Mouse (Mus musculus): ENCODE measurements around the gene Yes1. TPM values are rescaled to one million over a fixed set of nuclear protein-coding genes. Genes with fewer than 3 reads are reported as not detected.

Gene Yes1
- polyA plus RNA-seq, 1 experiment from 2014 or later, result 0.14 TPM

DNA sequence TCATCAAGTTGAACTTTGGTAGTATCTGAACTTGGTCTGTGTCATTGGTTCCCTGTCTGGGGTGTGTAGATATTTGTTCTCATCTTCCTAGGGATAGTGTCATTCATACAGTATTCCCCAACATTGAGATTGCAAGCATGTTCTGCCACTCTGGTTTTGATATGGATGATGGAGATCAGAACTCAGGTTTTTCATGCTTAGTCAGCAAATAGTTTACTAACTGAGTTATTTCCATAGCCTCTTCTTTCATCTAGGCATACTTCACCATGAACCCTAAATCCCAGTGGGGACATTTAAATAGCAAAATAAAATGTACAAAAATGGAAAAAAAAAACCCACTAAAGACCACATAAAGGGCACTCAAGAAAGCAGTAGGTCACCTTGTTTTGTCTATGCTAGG, 12.7 kb downstream of the Yes1 start:
- Histone ChIP-seq H3K36me3 (ENCODE audit: inconsistent target) (no peaks in the 10 kb centered on the region), H3K4me3 (ENCODE audit: inconsistent target) (no peak overlapping the region), H3K27ac (no peak overlapping the region), H3K79me2 (ENCODE audit: inconsistent target) (no peaks in the 10 kb centered on the region)

- Histone ChIP-seq H3K4me3 (ENCODE audit: inconsistent target) (no peak overlapping the region), H3K79me2 (ENCODE audit: inconsistent target) (no peaks in the 10 kb centered on the region), H3K27ac (no peak overlapping the region), H3K36me3 (ENCODE audit: inconsistent target) (no peaks in the 10 kb centered on the region)
- WGBS (ENCODE audit: missing documents), result 100% methylated on average over 2 of the region's 2 CpGs
Measured at GRCm38 (mm10) chr5:32624777-32625176, 13.8 kb downstream of the Yes1 start.

DNA sequence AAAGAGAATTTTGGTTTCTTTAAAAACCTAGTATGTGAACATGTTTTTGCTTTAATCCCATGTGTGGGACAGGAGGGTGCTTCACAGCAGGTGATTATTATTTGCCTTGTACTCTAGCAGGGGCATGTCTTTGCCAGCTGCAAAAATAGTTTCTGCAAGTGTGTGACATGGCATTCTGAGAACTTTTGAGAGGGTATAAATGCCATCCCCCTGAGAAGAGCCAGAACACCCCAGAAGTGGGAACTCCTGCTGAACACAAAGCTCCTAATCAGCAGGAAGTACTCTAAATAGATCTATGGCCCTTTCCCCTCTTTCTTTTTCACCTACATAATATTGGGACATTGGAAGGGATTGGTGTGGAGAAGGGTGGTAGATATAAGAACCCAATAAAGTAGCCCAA, 22.2 kb downstream of the Yes1 start:
- H3K27ac ChIP-seq, result no peak overlapping the region
- H3K4me3 ChIP-seq (ENCODE audit: inconsistent target), result no peak overlapping the region
- no peaks in the 10 kb centered on the region for H3K36me3 ChIP-seq (ENCODE audit: inconsistent target)
- no peaks in the 10 kb centered on the region for H3K79me2 ChIP-seq (ENCODE audit: inconsistent target)

GRCm38 (mm10) chr5:32657386-32657785, 46.4 kb downstream of the Yes1 start:
- Histone ChIP-seq H3K4me3 (ENCODE audit: inconsistent target) (no peak overlapping the region), H3K79me2 (ENCODE audit: inconsistent target) (no peaks in the 10 kb centered on the region), H3K36me3 (ENCODE audit: inconsistent target) (no peaks in the 10 kb centered on the region), H3K27ac (no peak overlapping the region)
- WGBS (ENCODE audit: missing documents), result 45% methylated on average over 1 of the region's 1 CpGs

DNA sequence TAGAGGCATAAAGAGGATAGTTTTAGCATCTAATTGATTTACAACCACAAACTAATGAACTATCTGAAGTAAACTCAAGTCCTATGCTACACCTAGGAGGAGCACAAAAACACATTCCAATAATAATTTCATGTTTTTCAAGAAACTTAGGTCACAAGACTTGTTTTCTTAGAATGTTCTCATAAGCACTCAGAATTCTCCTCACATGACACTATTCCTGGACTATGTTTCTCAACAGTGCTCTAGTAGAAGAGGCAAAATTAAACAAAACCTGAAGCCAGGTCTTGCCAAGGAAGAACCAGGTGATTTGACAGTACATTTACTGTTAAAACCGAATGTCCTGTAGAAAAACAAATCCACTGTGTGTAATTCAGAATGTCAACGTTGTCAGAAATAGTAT, 71.5 kb downstream of the Yes1 start:
- Histone ChIP-seq H3K36me3 (ENCODE audit: inconsistent target) (no peaks in the 10 kb centered on the region), H3K4me3 (ENCODE audit: inconsistent target) (no peak overlapping the region), H3K79me2 (ENCODE audit: inconsistent target) (no peaks in the 10 kb centered on the region), H3K27ac (no peak overlapping the region)
- WGBS (ENCODE audit: missing documents), result 92% methylated on average over 2 of the region's 2 CpGs

DNA sequence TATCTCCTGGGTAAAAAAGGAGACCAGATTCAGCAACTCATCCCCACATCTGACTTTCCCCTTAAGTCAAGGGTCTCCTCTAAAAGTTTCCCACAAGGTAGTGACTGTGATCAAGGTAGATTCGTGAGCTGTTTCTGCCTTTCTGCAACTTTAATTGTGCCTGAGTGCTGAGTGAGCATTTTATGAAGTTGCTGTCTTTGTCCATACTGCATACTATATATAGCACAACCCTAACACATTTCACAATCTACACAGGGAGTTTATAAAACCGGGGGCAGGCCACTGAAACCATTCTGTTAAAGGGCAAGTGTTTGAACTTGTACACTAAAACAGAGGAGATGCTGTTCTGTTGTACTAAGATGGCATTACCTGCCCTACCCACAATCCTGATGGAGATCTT, 82.4 kb downstream of the Yes1 start:
- no peak overlapping the region for H3K4me3 ChIP-seq (ENCODE audit: inconsistent target)
- no peaks in the 10 kb centered on the region for H3K79me2 ChIP-seq (ENCODE audit: inconsistent target)
- H3K27ac ChIP-seq, result no peak overlapping the region
- WGBS (ENCODE audit: missing documents), result 19% methylated on average over 2 of the region's 2 CpGs
- H3K36me3 ChIP-seq (ENCODE audit: inconsistent target), result no peaks in the 10 kb centered on the region

DNA sequence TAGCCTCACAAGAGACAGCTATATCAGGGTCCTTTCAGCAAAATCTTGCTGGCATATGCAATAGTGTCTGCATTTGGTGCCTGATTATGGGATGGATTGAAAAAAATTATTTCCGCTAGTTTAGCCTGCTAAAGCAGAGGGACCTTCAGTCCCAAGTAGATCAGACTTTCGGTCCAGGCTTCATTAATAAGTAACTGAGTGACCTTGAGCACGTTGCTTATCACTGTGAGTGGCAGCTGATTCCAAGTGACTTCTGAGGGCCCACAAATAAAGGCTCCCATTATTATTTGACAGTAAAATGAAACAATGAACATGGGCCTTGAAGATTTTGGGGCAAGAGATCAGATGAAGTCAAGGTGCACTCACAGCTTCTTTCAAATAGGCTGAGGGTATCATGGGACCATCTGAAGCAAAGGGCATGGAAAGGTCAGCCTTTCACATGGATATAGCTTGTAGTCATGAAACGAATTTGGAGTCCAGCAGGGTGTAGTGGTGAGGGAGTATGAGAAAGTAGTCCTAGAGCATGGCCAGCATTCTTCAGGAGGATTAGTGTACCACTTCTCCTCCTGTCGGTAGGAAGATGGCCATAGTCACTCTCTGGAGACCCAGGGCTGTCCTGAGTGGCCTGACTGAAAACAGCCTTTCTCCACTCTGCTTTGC, 86.4 kb downstream of the Yes1 start:
- Histone ChIP-seq H3K79me2 (ENCODE audit: inconsistent target) (no peaks in the 10 kb centered on the region), H3K4me3 (ENCODE audit: inconsistent target) (no peak overlapping the region), H3K27ac (no peak overlapping the region), H3K36me3 (ENCODE audit: inconsistent target) (no peaks in the 10 kb centered on the region)
- 77% methylated on average over 5 of the region's 5 CpGs for WGBS (ENCODE audit: missing documents)

GRCm38 (mm10) chr5:32706226-32706780, 95.3 kb downstream of the Yes1 start:
- H3K36me3 ChIP-seq (ENCODE audit: inconsistent target), result no peaks in the 10 kb centered on the region
- WGBS (ENCODE audit: missing documents), result 82% methylated on average over 2 of the region's 2 CpGs
- H3K79me2 ChIP-seq (ENCODE audit: inconsistent target), result no peaks in the 10 kb centered on the region
- no peak overlapping the region for H3K27ac ChIP-seq
- no peak overlapping the region for H3K4me3 ChIP-seq (ENCODE audit: inconsistent target)

- 98% methylated on average over 5 of the region's 5 CpGs for WGBS (ENCODE audit: missing documents)
- Histone ChIP-seq H3K27ac (no peak overlapping the region), H3K36me3 (ENCODE audit: inconsistent target) (no peaks in the 10 kb centered on the region), H3K4me3 (ENCODE audit: inconsistent target) (no peak overlapping the region), H3K79me2 (ENCODE audit: inconsistent target) (no peaks in the 10 kb centered on the region)
Measured at GRCm38 (mm10) chr5:32711485-32711884, 100.5 kb downstream of the Yes1 start.

DNA sequence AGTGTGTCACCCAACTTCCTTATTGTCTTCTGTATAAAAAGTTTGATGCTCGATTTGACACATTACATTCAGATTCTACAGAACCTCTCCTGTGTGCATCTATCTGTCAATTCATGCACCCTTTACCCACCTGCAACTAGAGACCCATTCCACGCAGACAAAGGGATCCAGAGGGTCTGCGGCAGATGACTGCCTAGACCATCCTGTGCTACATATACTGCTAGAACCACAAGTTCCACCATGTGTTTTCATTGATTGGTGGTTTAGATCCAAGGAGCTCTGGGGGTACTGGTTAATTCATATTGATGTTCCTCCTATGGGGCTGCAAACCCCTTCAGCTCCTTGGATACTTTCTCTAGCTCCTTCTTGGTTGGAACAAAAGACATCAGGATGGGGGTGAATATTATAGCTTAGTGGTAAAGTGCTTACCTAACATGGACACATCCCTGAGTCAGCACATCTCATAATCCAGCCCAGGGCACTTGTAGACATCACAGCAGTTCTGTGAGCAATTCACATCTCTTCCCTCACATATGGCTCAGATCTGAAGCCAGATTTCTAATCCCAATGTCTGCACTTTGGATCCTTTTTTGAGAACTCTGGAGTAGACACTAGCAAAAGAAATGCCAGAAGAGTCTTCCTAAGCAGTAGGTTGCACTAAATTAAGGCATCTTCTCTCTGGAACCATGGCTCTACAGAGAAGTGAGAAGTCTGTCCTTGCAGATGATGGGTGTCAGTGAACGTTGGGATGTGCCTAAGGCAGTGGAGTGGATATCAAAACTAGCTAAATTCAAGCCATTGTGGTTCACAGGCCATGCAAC, 101.5 kb downstream of the Yes1 start:
- no peaks in the 10 kb centered on the region for H3K36me3 ChIP-seq (ENCODE audit: inconsistent target)

DNA sequence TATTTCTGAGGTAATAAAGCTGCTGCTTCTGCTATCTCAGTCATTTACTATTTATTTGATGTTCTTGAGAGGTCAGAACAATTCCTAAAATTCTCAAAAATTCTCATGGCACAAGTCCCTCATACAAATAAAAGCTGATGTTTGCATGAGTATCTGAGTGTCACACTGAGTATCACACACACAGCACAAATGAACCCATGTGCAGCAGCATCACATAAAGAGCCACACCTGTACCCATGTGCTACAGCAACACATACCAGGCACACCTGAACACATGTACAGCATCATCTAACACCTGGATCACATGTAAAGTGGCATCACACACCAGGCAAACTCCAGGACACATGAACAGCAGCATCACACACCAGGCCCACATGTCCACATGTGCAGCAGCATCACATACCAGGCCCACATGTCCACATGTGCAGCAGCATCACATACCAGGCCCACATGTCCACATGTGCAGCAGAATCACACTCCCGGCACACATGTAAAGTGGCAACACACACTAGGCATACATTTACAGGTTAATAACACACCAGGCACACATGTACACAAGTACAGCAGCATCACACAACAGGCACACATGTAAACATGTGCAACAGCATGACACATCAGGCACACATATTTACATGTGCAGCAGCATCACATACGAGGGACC, 102.2 kb downstream of the Yes1 start:
- Histone ChIP-seq H3K27ac (peak overlapping the region; percentile 67), H3K36me3 (ENCODE audit: inconsistent target) (no peaks in the 10 kb centered on the region), H3K4me3 (ENCODE audit: inconsistent target) (peak overlapping the region; percentile 87), H3K79me2 (ENCODE audit: inconsistent target) (no peaks in the 10 kb centered on the region)
- WGBS (ENCODE audit: missing documents), result 5% methylated on average over 2 of the region's 2 CpGs

More for the DNA sequence above, 101.5 kb downstream of the Yes1 start:
- Histone ChIP-seq H3K27ac (no peak overlapping the region), H3K4me3 (ENCODE audit: inconsistent target) (no peak overlapping the region; the same call in 1 of the 2 replicates), H3K79me2 (ENCODE audit: inconsistent target) (no peaks in the 10 kb centered on the region)
- WGBS (ENCODE audit: missing documents), result 90% methylated on average over 3 of the region's 4 CpGs

DNA sequence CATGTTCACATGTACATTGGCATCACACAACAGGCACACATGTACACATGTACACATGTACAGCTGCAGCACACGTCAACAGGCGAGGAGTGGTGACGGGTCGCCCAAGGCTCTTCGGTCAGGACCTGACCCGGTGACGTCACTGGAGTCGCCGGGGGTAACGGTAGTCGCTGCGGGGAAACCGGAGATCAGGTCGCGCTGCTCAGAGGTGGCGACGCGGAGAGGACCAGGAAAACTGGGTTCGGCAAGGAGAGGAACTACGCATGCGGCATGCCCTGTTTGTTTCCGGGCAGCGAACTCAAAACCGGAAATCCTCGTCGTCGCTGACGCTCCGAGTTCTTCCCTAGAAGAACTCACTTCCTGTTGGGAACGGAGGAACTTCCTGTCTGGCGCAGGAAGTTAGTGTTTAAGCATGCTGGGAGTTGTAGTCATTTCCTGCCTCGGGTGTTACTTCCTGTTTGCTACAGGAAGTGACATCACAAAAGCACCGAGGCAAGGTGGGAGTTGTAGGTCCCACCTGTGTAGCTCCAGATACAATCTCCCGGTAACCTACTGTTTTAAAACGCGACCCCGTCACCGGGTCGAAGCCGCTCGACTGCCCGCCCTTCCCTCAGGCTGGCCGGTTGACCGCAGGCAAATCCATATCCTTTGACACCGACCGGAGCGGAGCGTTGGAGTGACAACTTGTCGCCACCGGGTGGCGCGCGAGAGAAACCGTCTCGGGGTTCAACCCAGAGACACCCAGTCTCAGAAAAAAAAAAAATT, 102.9 kb downstream of the Yes1 start:
- Histone ChIP-seq H3K36me3 (ENCODE audit: inconsistent target) (no peaks in the 10 kb centered on the region), H3K79me2 (ENCODE audit: inconsistent target) (no peaks in the 10 kb centered on the region), H3K27ac (peak overlapping the region; percentile 67), H3K4me3 (ENCODE audit: inconsistent target) (peak overlapping the region; percentile 87)
- 0% methylated on average over 51 of the region's 55 CpGs for WGBS (ENCODE audit: missing documents)

DNA sequence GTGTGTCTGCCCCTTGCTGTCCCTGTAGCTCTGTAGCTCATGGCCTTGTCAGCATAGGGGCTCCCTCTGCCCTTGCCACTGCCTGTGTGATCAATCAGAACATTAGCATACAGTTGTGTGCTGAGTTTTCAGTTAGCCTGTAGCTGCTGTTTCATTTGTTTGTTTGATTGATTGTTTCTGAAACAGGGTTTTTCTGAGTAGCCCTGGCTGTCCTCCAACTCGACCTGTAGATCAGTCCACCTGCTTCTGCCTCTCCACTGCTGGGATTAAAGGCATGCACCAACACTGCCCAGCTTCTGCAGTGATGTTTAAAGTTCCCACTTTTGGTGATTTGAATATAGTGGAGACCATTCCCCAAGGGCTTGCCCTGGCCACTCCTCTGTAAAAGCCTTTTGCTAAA, 106.8 kb downstream of the Yes1 start:
- Histone ChIP-seq H3K79me2 (ENCODE audit: inconsistent target) (no peaks in the 10 kb centered on the region), H3K27ac (no peak overlapping the region), H3K4me3 (ENCODE audit: inconsistent target) (no peak overlapping the region), H3K36me3 (ENCODE audit: inconsistent target) (no peaks in the 10 kb centered on the region)
- WGBS (ENCODE audit: missing documents), result 70% methylated on average over 1 of the region's 1 CpGs

- WGBS (ENCODE audit: missing documents), result 73% methylated on average over 6 of the region's 6 CpGs
- Histone ChIP-seq H3K4me3 (ENCODE audit: inconsistent target) (no peak overlapping the region), H3K27ac (no peak overlapping the region)
Measured at GRCm38 (mm10) chr5:32718916-32719315, 107.9 kb downstream of the Yes1 start.

More at GRCm38 (mm10) chr5:32718916-32719315, 107.9 kb downstream of the Yes1 start:
- no peaks in the 10 kb centered on the region for H3K36me3 ChIP-seq (ENCODE audit: inconsistent target)
- no peaks in the 10 kb centered on the region for H3K79me2 ChIP-seq (ENCODE audit: inconsistent target)
